Mouse (Mus musculus): ENCODE data around the gene Npdc1. TPM values are rescaled to one million over a fixed set of nuclear protein-coding genes. Genes with fewer than 3 reads are reported as not detected.

Npdc1 gene
- total RNA-seq, 2 experiments from 2014 or later = 25.1 to 27.7 TPM

Small RNA genes lying within 50 kb of the gene (microRNA-seq; reads per million reads assigned to microRNA genes)
- 1.1 reads per million for gene Mir3087

Other genes starting within 250 kb of the Npdc1 start
- 10 to 100 TPM in 1 of 2 experiments, 1 to 10 TPM in 1; 7.2 to 11.5 TPM for gene Nrarp, start 218.6 kb upstream of the Npdc1 start, total RNA-seq (2021)
- 1 to 10 TPM; 4.1 to 4.2 TPM for gene Tor4a, start 202.5 kb upstream of the Npdc1 start, total RNA-seq (2021)
- 10 to 100 TPM; 36.1 to 40.6 TPM for gene Nelfb, start 187.9 kb upstream of the Npdc1 start, total RNA-seq (2021)
- not detected for gene Stpg3, start 184.7 kb upstream of the Npdc1 start, total RNA-seq (2021)
- not detected for gene Fam166a, start 180.6 kb upstream of the Npdc1 start, total RNA-seq (2021)
- gene Tubb4b, start 174.6 kb upstream of the Npdc1 start, total RNA-seq (2021) = 100 to 1,000 TPM; 258 to 313 TPM
- not detected for gene Slc34a3, start 165.0 kb upstream of the Npdc1 start, total RNA-seq (2021)
- gene Rnf224, start 162.6 kb upstream of the Npdc1 start, total RNA-seq (2021) = not detected
- under 1 TPM in 1 of 2 experiments, not detected in 1; 0.53 TPM for gene Rnf208, start 157.1 kb upstream of the Npdc1 start, total RNA-seq (2021)
- gene Cysrt1, start 156.9 kb upstream of the Npdc1 start, total RNA-seq (2021) = not detected
- gene AL732309.1, start 152.5 kb upstream of the Npdc1 start, total RNA-seq (2021) = 1 to 10 TPM; 1.5 to 1.7 TPM
- gene Tmem203, start 143.9 kb upstream of the Npdc1 start, total RNA-seq (2021) = 10 to 100 TPM; 12.6 to 13.2 TPM
- gene Tprn, start 136.7 kb upstream of the Npdc1 start, total RNA-seq (2021) = 1 to 10 TPM; 3.6 to 6.0 TPM
- 10 to 100 TPM; 36.7 to 40.5 TPM for gene Ssna1, start 126.9 kb upstream of the Npdc1 start, total RNA-seq (2021)
- 10 to 100 TPM; 38.4 to 40.7 TPM for gene Anapc2, start 126.9 kb upstream of the Npdc1 start, total RNA-seq (2021)
- gene Tmem210, start 111.2 kb upstream of the Npdc1 start, total RNA-seq (2021) = not detected
- not detected for gene Lrrc26, start 109.4 kb upstream of the Npdc1 start, total RNA-seq (2021)
- not detected for gene Grin1, start 80.2 kb upstream of the Npdc1 start, total RNA-seq (2021)
- 10 to 100 TPM; 18.0 to 20.9 TPM for gene Man1b1, start 67.0 kb upstream of the Npdc1 start, total RNA-seq (2021)
- 1 to 10 TPM; 3.0 to 3.4 TPM for gene Dpp7, start 43.0 kb upstream of the Npdc1 start, total RNA-seq (2021)
- gene Uap1l1, start 33.7 kb upstream of the Npdc1 start, total RNA-seq (2021) = 1 to 10 TPM; 4.0 to 6.1 TPM
- under 1 TPM; 0.16 to 0.50 TPM for gene Sapcd2, start 27.0 kb upstream of the Npdc1 start, total RNA-seq (2021)
- 10 to 100 TPM; 10.8 to 13.9 TPM for gene Entpd2, start 3.5 kb upstream of the Npdc1 start, total RNA-seq (2021)
- gene Fut7, start 23.9 kb downstream of the Npdc1 start, total RNA-seq (2021) = under 1 TPM in 1 of 2 experiments, not detected in 1; 0.34 TPM
- gene Abca2, start 29.4 kb downstream of the Npdc1 start, total RNA-seq (2021) = 10 to 100 TPM; 31.2 to 36.2 TPM
- gene Clic3, start 57.5 kb downstream of the Npdc1 start, total RNA-seq (2021) = 1 to 10 TPM; 2.4 to 3.6 TPM
- gene Paxx, start 61.7 kb downstream of the Npdc1 start, total RNA-seq (2021) = 10 to 100 TPM; 17.4 to 20.8 TPM
- 100 to 1,000 TPM; 117 to 160 TPM for gene Ptgds, start 70.7 kb downstream of the Npdc1 start, total RNA-seq (2021)
- not detected for gene Lcn12, start 94.6 kb downstream of the Npdc1 start, total RNA-seq (2021)
- 10 to 100 TPM; 85.7 to 91.2 TPM for gene Fbxw5, start 101.4 kb downstream of the Npdc1 start, total RNA-seq (2021)
- gene C8g, start 102.4 kb downstream of the Npdc1 start, total RNA-seq (2021) = under 1 TPM; 0.73 to 0.75 TPM
- 10 to 100 TPM; 15.4 to 17.3 TPM for gene Traf2, start 147.6 kb downstream of the Npdc1 start, total RNA-seq (2021)
- 100 to 1,000 TPM; 209 to 218 TPM for gene Edf1, start 158.5 kb downstream of the Npdc1 start, total RNA-seq (2021)
- gene Mamdc4, start 175.5 kb downstream of the Npdc1 start, total RNA-seq (2021) = 1 to 10 TPM; 1.3 to 3.2 TPM
- 10 to 100 TPM; 63.0 to 70.0 TPM for gene Phpt1, start 175.9 kb downstream of the Npdc1 start, total RNA-seq (2021)
- under 1 TPM; 0.08 to 0.10 TPM for gene Ajm1, start 182.4 kb downstream of the Npdc1 start, total RNA-seq (2021)
- gene Rabl6, start 209.2 kb downstream of the Npdc1 start, total RNA-seq (2021) = 10 to 100 TPM; 61.8 to 66.1 TPM
- gene Ccdc183, start 218.3 kb downstream of the Npdc1 start, total RNA-seq (2021) = not detected
- 10 to 100 TPM; 27.9 to 31.6 TPM for gene Tmem141, start 222.7 kb downstream of the Npdc1 start, total RNA-seq (2021)
- 1 to 10 TPM; 4.8 to 5.8 TPM for gene Fcna, start 228.7 kb downstream of the Npdc1 start, total RNA-seq (2021)